26 mouse cellular contexts compared by ENCODE assay signal in genomic region chr14:121351737-121352136, GRCm38 (mm10). TPM values are rescaled to one million over a fixed set of nuclear protein-coding genes. Genes with fewer than 3 reads are reported as not detected.
DNase-seq lines count a peak whose midpoint lies in the region; ATAC-seq lines count a peak whose summit lies in the region.
"Had no signal": no experiment of that assay in that cellular context is flagged by ENCODE, and none has a peak within 500 bp of the region (broad histone marks: within the 10 kb centered on the region; RNA-seq: fewer than 3 reads in every experiment).

No protein-coding gene starts in this region.

- no peaks in the 10 kb centered on the region for H3K9me3 ChIP-seq in heart, embryonic 13.5 days
- H3K9me3 ChIP-seq in heart, embryonic 12.5 days (replicated peaks): no peaks in the 10 kb centered on the region
- H3K9me3 ChIP-seq in limb, embryonic 12.5 days: no peaks in the 10 kb centered on the region
- no peaks in the 10 kb centered on the region for H3K9me3 ChIP-seq in limb, embryonic 10.5 days (replicated peaks)
- H3K9me3 ChIP-seq in kidney, embryonic 16.5 days (ENCODE audit: low read length): no peaks in the 10 kb centered on the region
- no peaks in the 10 kb centered on the region for H3K9me3 ChIP-seq in liver, embryonic 16.5 days (replicated peaks; ENCODE audit: control insufficient read depth, low read length)
- H3K9me3 ChIP-seq: embryonic facial prominence, embryonic 15.5 days; forebrain, embryonic 10.5 days; midbrain, embryonic 10.5 days; neural tube, embryonic 13.5 days had no signal

- H3K27ac ChIP-seq in heart, embryonic 13.5 days (replicated peaks): peak overlapping the region; percentile 15; the same call in 1 of the 2 replicates
- H3K27ac ChIP-seq in heart, embryonic 12.5 days (ENCODE audit: poor library complexity, severe bottlenecking): no peak overlapping the region
- peak overlapping the region; percentile 14; the same call in 1 of the 2 replicates for H3K27ac ChIP-seq in limb, embryonic 12.5 days
- H3K27ac ChIP-seq in limb, embryonic 10.5 days: no peak overlapping the region
- peak overlapping the region; percentile 43; the same call in 1 of the 2 replicates for H3K27ac ChIP-seq in kidney, embryonic 16.5 days (ENCODE audit: low read length)
- H3K27ac ChIP-seq in liver, embryonic 16.5 days (ENCODE audit: low read length): peak overlapping the region; percentile 54
- H3K27ac ChIP-seq: embryonic facial prominence, embryonic 15.5 days; forebrain, embryonic 10.5 days; hindbrain, embryonic 14.5 days; midbrain, embryonic 10.5 days; neural tube, embryonic 13.5 days had no signal

- H3K36me3 ChIP-seq in heart, embryonic 13.5 days: no peaks in the 10 kb centered on the region
- no peaks in the 10 kb centered on the region for H3K36me3 ChIP-seq in heart, embryonic 12.5 days
- H3K36me3 ChIP-seq in limb, embryonic 12.5 days: no peaks in the 10 kb centered on the region
- H3K36me3 ChIP-seq in limb, embryonic 10.5 days: peaks cover 4% of the 10 kb centered on the region; the same call in 1 of the 2 replicates
- H3K36me3 ChIP-seq in kidney, embryonic 16.5 days (ENCODE audit: insufficient read depth, low read length): no peaks in the 10 kb centered on the region
- no peaks in the 10 kb centered on the region for H3K36me3 ChIP-seq in liver, embryonic 16.5 days (ENCODE audit: control insufficient read depth, insufficient read depth)
- H3K36me3 ChIP-seq: embryonic facial prominence, embryonic 15.5 days; neural tube, embryonic 13.5 days had no signal

- H3K4me1 ChIP-seq in heart, embryonic 13.5 days: peaks cover 95% of the 10 kb centered on the region
- peaks cover 89% of the 10 kb centered on the region for H3K4me1 ChIP-seq in heart, embryonic 12.5 days (replicated peaks)
- H3K4me1 ChIP-seq in limb, embryonic 12.5 days (replicated peaks): peaks cover 52% of the 10 kb centered on the region
- peaks cover 49% of the 10 kb centered on the region for H3K4me1 ChIP-seq in limb, embryonic 10.5 days
- peaks cover 80% of the 10 kb centered on the region for H3K4me1 ChIP-seq in kidney, embryonic 16.5 days (ENCODE audit: insufficient read depth, low read length)
- H3K4me1 ChIP-seq in liver, embryonic 16.5 days (ENCODE audit: control insufficient read depth, low read depth, low read length): peaks cover 78% of the 10 kb centered on the region

- 83% methylated on average over 4 of the region's 4 CpGs for WGBS in heart, embryonic 13.5 days
- 87% methylated on average over 4 of the region's 4 CpGs for WGBS in heart, embryonic 12.5 days
- WGBS in limb, embryonic 12.5 days: 59% methylated on average over 4 of the region's 4 CpGs
- WGBS in limb, embryonic 10.5 days: 84% methylated on average over 4 of the region's 4 CpGs
- WGBS in kidney, embryonic 16.5 days: 73% methylated on average over 4 of the region's 4 CpGs
- 90% methylated on average over 4 of the region's 4 CpGs for WGBS in liver, embryonic 16.5 days (ENCODE audit: insufficient replicate concordance)

- H3K27me3 ChIP-seq in heart, embryonic 13.5 days (replicated peaks): no peaks in the 10 kb centered on the region
- no peaks in the 10 kb centered on the region for H3K27me3 ChIP-seq in heart, embryonic 12.5 days (replicated peaks)
- no peaks in the 10 kb centered on the region for H3K27me3 ChIP-seq in limb, embryonic 12.5 days
- H3K27me3 ChIP-seq in limb, embryonic 10.5 days (ENCODE audit: low read depth, poor library complexity, severe bottlenecking): no peaks in the 10 kb centered on the region
- H3K27me3 ChIP-seq in kidney, embryonic 16.5 days (ENCODE audit: insufficient read depth, low read length): no peaks in the 10 kb centered on the region
- no peaks in the 10 kb centered on the region for H3K27me3 ChIP-seq in liver, embryonic 16.5 days (ENCODE audit: control insufficient read depth, insufficient read depth, low read depth, low read length)
- H3K27me3 ChIP-seq: embryonic facial prominence, embryonic 15.5 days; neural tube, embryonic 13.5 days had no signal

- H3K4me2 ChIP-seq in heart, embryonic 13.5 days: no peak overlapping the region
- H3K4me2 ChIP-seq in heart, embryonic 12.5 days: no peak overlapping the region
- H3K4me2 ChIP-seq in limb, embryonic 12.5 days: no peak overlapping the region
- H3K4me2 ChIP-seq in kidney, embryonic 16.5 days (replicated peaks; ENCODE audit: low read depth, low read length): no peak overlapping the region
- no peak overlapping the region for H3K4me2 ChIP-seq in liver, embryonic 16.5 days (ENCODE audit: low read depth, low read length)
- H3K4me2 ChIP-seq: embryonic facial prominence, embryonic 15.5 days; hindbrain, embryonic 14.5 days; neural tube, embryonic 13.5 days had no signal

- H3K9ac ChIP-seq in heart, embryonic 13.5 days: no peak overlapping the region
- no peak overlapping the region for H3K9ac ChIP-seq in heart, embryonic 12.5 days
- no peak overlapping the region for H3K9ac ChIP-seq in limb, embryonic 12.5 days (replicated peaks)
- no peak overlapping the region for H3K9ac ChIP-seq in kidney, embryonic 16.5 days (replicated peaks; ENCODE audit: low read length)
- H3K9ac ChIP-seq in liver, embryonic 16.5 days (ENCODE audit: low read depth, low read length): no peak overlapping the region
- H3K9ac ChIP-seq: embryonic facial prominence, embryonic 15.5 days; hindbrain, embryonic 14.5 days; neural tube, embryonic 13.5 days had no signal

- no peak for DNase-seq in limb, embryonic 10.5 days (ENCODE audit: low spot score)
- no peak for DNase-seq in right cerebral cortex, postnatal 4 days
- DNase-seq: adrenal gland, postnatal 14 days; cerebellum, adult 9-10 months; gastrocnemius, postnatal 36 days; heart, postnatal 4 days; left cerebral cortex, postnatal 4 days; lung, adult 18-20 months; lung, postnatal 10 days; retina, postnatal 1 day; right cerebral cortex, postnatal 25 days had no signal

- no peak overlapping the region for H3K4me3 ChIP-seq in heart, embryonic 13.5 days
- no peak overlapping the region for H3K4me3 ChIP-seq in heart, embryonic 12.5 days
- no peak overlapping the region for H3K4me3 ChIP-seq in limb, embryonic 12.5 days (replicated peaks)
- H3K4me3 ChIP-seq in limb, embryonic 10.5 days: no peak overlapping the region
- no peak overlapping the region for H3K4me3 ChIP-seq in kidney, embryonic 16.5 days (ENCODE audit: low read length)
- H3K4me3 ChIP-seq in liver, embryonic 16.5 days (ENCODE audit: low read depth, low read length): no peak overlapping the region
- H3K4me3 ChIP-seq: embryonic facial prominence, embryonic 15.5 days; forebrain, embryonic 10.5 days; midbrain, embryonic 10.5 days; myocyte; neural tube, embryonic 13.5 days had no signal

- ATAC-seq in heart, embryonic 13.5 days (ENCODE audit: extremely low read depth, insufficient number of reproducible peaks, low FRiP score, low TSS enrichment): no peak
- ATAC-seq in heart, embryonic 12.5 days (ENCODE audit: insufficient number of reproducible peaks, low FRiP score): no peak
- no peak for ATAC-seq in limb, embryonic 12.5 days (ENCODE audit: insufficient number of reproducible peaks, insufficient read depth, low FRiP score, low TSS enrichment, low read depth)
- ATAC-seq in kidney, embryonic 16.5 days (ENCODE audit: low FRiP score, low TSS enrichment): no peak
- no peak for ATAC-seq in liver, embryonic 16.5 days (ENCODE audit: low read depth)
- ATAC-seq: CD4-positive, CD25-positive, alpha-beta regulatory T cell, adult 4 months; forebrain, embryonic 16.5 days; inflammation-experienced regulatory T-cells, adult 6 months; midbrain, embryonic 16.5 days had no signal

RNA-seq across cellular contexts. Expression of gene Stk24, which starts 28.1 kb away (rescaled TPM):
- 29.7 and 30.8 TPM in 2 replicates for polyA plus RNA-seq in heart, embryonic 13.5 days (2015; fragmentation: Nextera tagmentation; extraction: Ambion mirVana)
- polyA plus RNA-seq in heart, embryonic 12.5 days (2016; fragmentation: Nextera tagmentation; extraction: Ambion mirVana): 52.9 and 55.6 TPM in 2 replicates
- polyA plus RNA-seq in limb, embryonic 12.5 days (2016; fragmentation: Nextera tagmentation; extraction: Ambion mirVana): 47.7 and 51.1 TPM in 2 replicates
- polyA plus RNA-seq in limb, embryonic 10.5 days (2016; fragmentation: Nextera tagmentation; extraction: Ambion mirVana): 43.2 and 43.8 TPM in 2 replicates
- 34.8 and 38.0 TPM in 2 replicates for polyA plus RNA-seq in kidney, embryonic 16.5 days (2015; fragmentation: Nextera tagmentation; extraction: Ambion mirVana)
- polyA plus RNA-seq in liver, embryonic 16.5 days (2015; fragmentation: Nextera tagmentation; extraction: Ambion mirVana): 24.3 and 26.1 TPM in 2 replicates

Comparison
In these comparisons a context has a peak if more than half of its experiments do, and no peak if none do; other contexts are left out.
1. H3K27ac ChIP-seq: peak in heart, embryonic 13.5 days (single experiment), limb, embryonic 12.5 days (single experiment), kidney, embryonic 16.5 days (single experiment) and liver, embryonic 16.5 days (single experiment); none in heart, embryonic 12.5 days (single experiment) and limb, embryonic 10.5 days (single experiment).